Mouse (Mus musculus): ENCODE measurements around the gene Slc25a43.

Slc25a43 gene

GRCm38 (mm10) chrX:36823932-36824711 lies 80.7 kb downstream of the Slc25a43 start:
- DNase-seq (ENCODE audit: low spot score in 2 of 2), result no peak

- DNase-seq (ENCODE audit: low spot score in 2 of 2), result no peak
Observed at GRCm38 (mm10) chrX:36825032-36825431, 81.6 kb downstream of the Slc25a43 start.

Measured in right cerebral cortex, postnatal 36 days (tissue).